9 mouse cellular contexts compared by ENCODE assay signal in the genomic region with DNA sequence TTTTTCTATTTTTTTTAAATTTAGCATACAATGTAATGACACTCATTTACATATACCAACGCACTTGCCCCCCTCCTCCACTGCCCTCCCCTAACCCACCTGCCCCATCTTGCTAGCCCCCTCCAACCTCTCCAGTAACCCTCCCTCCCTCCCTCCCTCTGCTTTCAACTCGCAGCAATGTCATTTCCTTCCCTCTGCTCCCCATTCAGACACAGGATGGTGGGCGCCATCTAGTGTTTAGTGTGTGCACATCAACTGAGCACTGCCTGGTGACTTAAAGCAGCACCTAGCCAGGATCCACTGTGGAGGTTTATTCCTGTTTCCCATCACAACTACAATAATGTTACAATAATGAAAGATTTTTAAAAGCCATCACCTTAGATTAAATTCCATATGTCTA.
A peak's percentile ranks its signal among the peaks of the same experiment; 100 is the strongest.
DNase-seq lines count a peak whose midpoint lies in the region; ATAC-seq and TF ChIP-seq lines count a peak whose summit lies in the region.
"Had no signal": no experiment of that assay in that cellular context is flagged by ENCODE, and none has a peak within 500 bp of the region (broad histone marks: within the 10 kb centered on the region; RNA-seq: fewer than 3 reads in every experiment).

No protein-coding gene starts in this region.

- DNase-seq in heart, adult 2 months, result peak; percentile 23 to 28
- DNase-seq in embryonic facial prominence, embryonic 14.5 days (ENCODE audit: low spot score), result peak; percentile 78
- peak; percentile 69 for DNase-seq in layer of hippocampus, adult 9-11 months
- DNase-seq in right cerebral cortex, postnatal 4 days, result peak; percentile 62

- H3K4me1 ChIP-seq in heart, adult 2 months (ENCODE audit: control insufficient read depth, insufficient read depth, low read length), result no peaks in the 10 kb centered on the region
- H3K4me1 ChIP-seq in heart, embryonic 12.5 days (replicated peaks), result no peaks in the 10 kb centered on the region
- H3K4me1 ChIP-seq in bone marrow macrophage, adult 2 months (ENCODE audit: control insufficient read depth, insufficient read depth, low read length), result no peaks in the 10 kb centered on the region
- no peaks in the 10 kb centered on the region for H3K4me1 ChIP-seq in embryonic facial prominence, embryonic 14.5 days (ENCODE audit: control insufficient read depth, insufficient read depth, low read length)
- no peaks in the 10 kb centered on the region for H3K4me1 ChIP-seq in hindbrain, embryonic 13.5 days (replicated peaks)
- H3K4me1 ChIP-seq: limb, embryonic 15.5 days had no signal

- TF ChIP-seq EP300 in heart, adult 2 months (IDR thresholded peaks at IDR 0.05; ENCODE audit: insufficient read depth, low read depth, low read length), result no peak

- H3K9ac ChIP-seq in heart, adult 2 months (ENCODE audit: low read depth, low read length), result no peak overlapping the region
- H3K9ac ChIP-seq in heart, embryonic 12.5 days, result no peak overlapping the region
- no peak overlapping the region for H3K9ac ChIP-seq in embryonic facial prominence, embryonic 14.5 days (ENCODE audit: low read depth, low read length)
- H3K9ac ChIP-seq in hindbrain, embryonic 13.5 days, result no peak overlapping the region
- H3K9ac ChIP-seq: limb, embryonic 15.5 days had no signal

- intact Hi-C loops in heart, adult 2 months (cut with DNase I), result no loop called here

- no peak overlapping the region for H3K27ac ChIP-seq in heart, adult 2 months
- no peak overlapping the region for H3K27ac ChIP-seq in heart, embryonic 12.5 days (ENCODE audit: poor library complexity, severe bottlenecking)
- H3K27ac ChIP-seq in bone marrow macrophage, adult 2 months (ENCODE audit: insufficient read depth, low read depth, low read length), result no peak overlapping the region
- no peak overlapping the region for H3K27ac ChIP-seq in embryonic facial prominence, embryonic 14.5 days (replicated peaks; ENCODE audit: low read depth, low read length)
- H3K27ac ChIP-seq in hindbrain, embryonic 13.5 days, result no peak overlapping the region
- H3K27ac ChIP-seq: limb, embryonic 15.5 days had no signal

- no peak overlapping the region for H3K4me3 ChIP-seq in heart, adult 2 months
- no peak overlapping the region for H3K4me3 ChIP-seq in heart, embryonic 12.5 days
- no peak overlapping the region for H3K4me3 ChIP-seq in bone marrow macrophage, adult 2 months (ENCODE audit: insufficient read depth, low read length)
- no peak overlapping the region for H3K4me3 ChIP-seq in embryonic facial prominence, embryonic 14.5 days (ENCODE audit: low read depth, low read length)
- H3K4me3 ChIP-seq in hindbrain, embryonic 13.5 days, result no peak overlapping the region
- H3K4me3 ChIP-seq: limb, embryonic 15.5 days had no signal

- no peak for TF ChIP-seq POLR2A in heart, adult 2 months (IDR thresholded peaks at IDR 0.05; ENCODE audit: insufficient read depth, low read depth, low read length)
- TF ChIP-seq POLR2A in bone marrow macrophage, adult 2 months (IDR thresholded peaks at IDR 0.05; ENCODE audit: borderline replicate concordance, low read depth, low read length), result no peak

- no peaks in the 10 kb centered on the region for H3K27me3 ChIP-seq in heart, adult 2 months (ENCODE audit: control insufficient read depth, insufficient read depth, low read length)
- no peaks in the 10 kb centered on the region for H3K27me3 ChIP-seq in heart, embryonic 12.5 days (replicated peaks)
- H3K27me3 ChIP-seq in embryonic facial prominence, embryonic 14.5 days (replicated peaks; ENCODE audit: control insufficient read depth, insufficient read depth, low read length), result no peaks in the 10 kb centered on the region
- no peaks in the 10 kb centered on the region for H3K27me3 ChIP-seq in hindbrain, embryonic 13.5 days
- H3K27me3 ChIP-seq: limb, embryonic 15.5 days had no signal

- no peaks in the 10 kb centered on the region for H3K36me3 ChIP-seq in heart, adult 2 months (ENCODE audit: control insufficient read depth, insufficient read depth, low read length)
- H3K36me3 ChIP-seq in heart, embryonic 12.5 days, result no peaks in the 10 kb centered on the region
- H3K36me3 ChIP-seq in embryonic facial prominence, embryonic 14.5 days (ENCODE audit: control insufficient read depth, insufficient read depth, low read length), result no peaks in the 10 kb centered on the region
- no peaks in the 10 kb centered on the region for H3K36me3 ChIP-seq in hindbrain, embryonic 13.5 days
- H3K36me3 ChIP-seq: limb, embryonic 15.5 days had no signal

- TF ChIP-seq CTCF in heart, adult 2 months (IDR thresholded peaks at IDR 0.05), result peak; percentile 66
- peak; percentile 63 for TF ChIP-seq CTCF in bone marrow macrophage, adult 2 months (IDR thresholded peaks at IDR 0.05; ENCODE audit: low read depth, low read length)

- H3K79me2 ChIP-seq in heart, adult 2 months (replicated peaks; ENCODE audit: control insufficient read depth, insufficient read depth, low read length), result no peaks in the 10 kb centered on the region

- no peak for ATAC-seq in heart, embryonic 12.5 days (ENCODE audit: insufficient number of reproducible peaks, low FRiP score)
- ATAC-seq in embryonic facial prominence, embryonic 14.5 days (ENCODE audit: low read depth), result peak; percentile 78
- ATAC-seq in hindbrain, embryonic 13.5 days (ENCODE audit: low FRiP score), result peak; percentile 88
- ATAC-seq in megakaryocyte-erythroid progenitor cell, adult 5-6 weeks (replicated peaks; ENCODE audit: low FRiP score, low TSS enrichment, poor library complexity, severe bottlenecking), result peak; percentile 98

- WGBS in heart, adult 2 months, result 2% methylated on average over 3 of the region's 3 CpGs
- 4% methylated on average over 3 of the region's 3 CpGs for WGBS in heart, embryonic 12.5 days
- WGBS in embryonic facial prominence, embryonic 14.5 days, result 0% methylated on average over 3 of the region's 3 CpGs
- WGBS in hindbrain, embryonic 13.5 days, result 3% methylated on average over 3 of the region's 3 CpGs

- H3K9me3 ChIP-seq in heart, embryonic 12.5 days (replicated peaks), result no peaks in the 10 kb centered on the region
- H3K9me3 ChIP-seq in embryonic facial prominence, embryonic 14.5 days (ENCODE audit: control insufficient read depth, low read length), result no peaks in the 10 kb centered on the region
- no peaks in the 10 kb centered on the region for H3K9me3 ChIP-seq in hindbrain, embryonic 13.5 days
- H3K9me3 ChIP-seq: limb, embryonic 15.5 days had no signal

- H3K4me2 ChIP-seq in heart, embryonic 12.5 days, result no peak overlapping the region
- no peak overlapping the region for H3K4me2 ChIP-seq in embryonic facial prominence, embryonic 14.5 days (ENCODE audit: low read depth, low read length)
- no peak overlapping the region for H3K4me2 ChIP-seq in hindbrain, embryonic 13.5 days
- H3K4me2 ChIP-seq: limb, embryonic 15.5 days had no signal

Comparison
In these comparisons a context has a peak if more than half of its experiments do, and no peak if none do; other contexts are left out.
1. DNase-seq: peak in every context shown above with its lines; median percentile 78 in embryonic facial prominence, embryonic 14.5 days; 69 in layer of hippocampus, adult 9-11 months; 62 in right cerebral cortex, postnatal 4 days; 26 in heart, adult 2 months.